Mouse (Mus musculus) MEL (cell line): ENCODE measurements around the gene Itpr2. TPM values are rescaled to one million over a fixed set of nuclear protein-coding genes. Genes with fewer than 3 reads are reported as not detected.

ENCODE experiments used
- DNase-seq: peaks from one replicate; pipeline ENCODE4 v3.0.0; 2011; ENCODE audit warnings: low read depth, low spot score
- H3K27ac ChIP-seq: 2 replicates; pipeline ENCODE4 v1.5.1; 2012; ENCODE audit warnings: low read depth, mild to moderate bottlenecking, control low read depth, low read length, moderate library complexity; ENCODE audit not compliant: control insufficient read depth
- H3K27me3 ChIP-seq, 2 experiments: fragments of 150-350 bp in 1 of 2; sonication (generic) in 1 of 2; 2 replicates each; pipeline ENCODE4 v1.6.1; 2012; ENCODE audit warnings: low read length in 2 of 2, mild to moderate bottlenecking in 2 of 2, improper control_type of control experiment in 1 of 2, moderate library complexity in 1 of 2; ENCODE audit not compliant: insufficient read depth in 2 of 2, control insufficient read depth in 1 of 2
- H3K36me3 ChIP-seq, 2 experiments: 2 replicates each; pipeline ENCODE4 v1.6.1; 2012 to 2014; ENCODE audit warnings: low read length in 2 of 2, improper control_type of control experiment in 1 of 2, inconsistent platforms in 1 of 2, mild to moderate bottlenecking in 1 of 2; ENCODE audit not compliant: insufficient read depth in 2 of 2, control insufficient read depth in 1 of 2
- H3K4me1 ChIP-seq, 2 experiments: fragments of 150-350 bp in 1 of 2; sonication (generic) in 1 of 2; 2 replicates each; pipeline ENCODE4 v1.6.1; 2012; ENCODE audit warnings: low read length in 2 of 2, improper control_type of control experiment in 1 of 2, mild to moderate bottlenecking in 1 of 2; ENCODE audit not compliant: insufficient read depth in 2 of 2, control insufficient read depth in 1 of 2
- H3K4me3 ChIP-seq, 2 experiments: fragments of 150-350 bp in 1 of 2; sonication (generic) in 1 of 2; 2 replicates each; pipeline ENCODE4 v1.5.1; 2012; ENCODE audit warnings: low read depth in 2 of 2, low read length in 2 of 2, mild to moderate bottlenecking in 2 of 2, moderate library complexity in 2 of 2, control low read depth in 1 of 2, improper control_type of control experiment in 1 of 2; ENCODE audit not compliant: control insufficient read depth in 1 of 2, insufficient read depth in 1 of 2
- H3K79me2 ChIP-seq: 2 replicates; pipeline ENCODE4 v1.6.1; 2012; ENCODE audit warnings: mild to moderate bottlenecking, low read length, moderate library complexity; ENCODE audit not compliant: control insufficient read depth, poor library complexity, insufficient read depth
- H3K9ac ChIP-seq: 2 replicates; pipeline ENCODE4 v1.6.1; 2012; ENCODE audit warnings: low read depth, mild to moderate bottlenecking, control low read depth, low read length, moderate library complexity; ENCODE audit not compliant: control insufficient read depth, poor library complexity, severe bottlenecking
- H3K9me3 ChIP-seq: fragments of 150-350 bp; sonication (generic); replicated peaks from 2 replicates; pipeline ENCODE4 v1.6.1; 2012; ENCODE audit warnings: mild to moderate bottlenecking, low read length, improper control_type of control experiment, moderate library complexity; ENCODE audit not compliant: insufficient read depth
- CHD1 ChIP-seq: IDR thresholded peaks from 2 replicates; pipeline ENCODE4 v1.6.1; 2012; ENCODE audit warnings: low read depth, mild to moderate bottlenecking, inconsistent platforms, low read length, improper control_type of control experiment
- CHD2 ChIP-seq: IDR thresholded peaks from 2 replicates; pipeline ENCODE4 v1.6.1; 2011; ENCODE audit warnings: low read length, improper control_type of control experiment
- CTCF ChIP-seq, 3 experiments: IDR thresholded peaks in 2 of 3; conservative IDR thresholded peaks in 1 of 3; 2 replicates each; pipeline ENCODE4 v1.5.1; 2011 to 2012; ENCODE audit warnings: low read length in 3 of 3, low read depth in 2 of 3, mild to moderate bottlenecking in 2 of 3, improper control_type of control experiment in 1 of 3, inconsistent platforms in 1 of 3, mixed read lengths in 1 of 3, moderate library complexity in 1 of 3; ENCODE audit not compliant: control insufficient read depth in 1 of 3, insufficient read depth in 1 of 3, poor library complexity in 1 of 3, severe bottlenecking in 1 of 3
- E2F4 ChIP-seq: IDR thresholded peaks from 2 replicates; pipeline ENCODE4 v1.6.1; 2011; ENCODE audit warnings: low read depth, low read length, improper control_type of control experiment, borderline replicate concordance
- ETS1 ChIP-seq: IDR thresholded peaks from 2 replicates; pipeline ENCODE4 v1.6.1; 2012; ENCODE audit warnings: low read depth, mild to moderate bottlenecking, inconsistent platforms, low read length, improper control_type of control experiment, moderate library complexity
- GATA1 ChIP-seq: IDR thresholded peaks from 2 replicates; pipeline ENCODE4 v1.6.1; 2011; ENCODE audit warnings: low read depth, low read length, improper control_type of control experiment
- HCFC1 ChIP-seq: IDR thresholded peaks from 2 replicates; pipeline ENCODE4 v1.6.1; 2012; ENCODE audit warnings: low read depth, mild to moderate bottlenecking, inconsistent platforms, low read length, improper control_type of control experiment, moderate library complexity
- JUND ChIP-seq: IDR thresholded peaks from 2 replicates; pipeline ENCODE4 v1.6.1; 2011; ENCODE audit warnings: low read depth, mild to moderate bottlenecking, improper control_type of control experiment, low read length
- MAX ChIP-seq: IDR thresholded peaks from 2 replicates; pipeline ENCODE4 v1.6.1; 2011; ENCODE audit warnings: low read length, improper control_type of control experiment
- MAZ ChIP-seq: IDR thresholded peaks from 2 replicates; pipeline ENCODE4 v1.6.1; 2012; ENCODE audit warnings: low read depth, mild to moderate bottlenecking, inconsistent platforms, low read length, improper control_type of control experiment
- MXI1 ChIP-seq: IDR thresholded peaks from 2 replicates; pipeline ENCODE4 v1.6.1; 2011; ENCODE audit warnings: mild to moderate bottlenecking, low read depth, low read length, improper control_type of control experiment
- MYB ChIP-seq: IDR thresholded peaks from 2 replicates; pipeline ENCODE4 v1.6.1; 2011; ENCODE audit warnings: mild to moderate bottlenecking, low read depth, low read length, improper control_type of control experiment
- MYC ChIP-seq: IDR thresholded peaks from 2 replicates; pipeline ENCODE4 v1.6.1; 2011; ENCODE audit warnings: low read depth, mild to moderate bottlenecking, low read length, improper control_type of control experiment, moderate library complexity
- NELFE ChIP-seq: IDR thresholded peaks from 2 replicates; pipeline ENCODE4 v1.6.1; 2011; ENCODE audit warnings: low read depth, low read length, improper control_type of control experiment
- NRF1 ChIP-seq: IDR thresholded peaks from 2 replicates; pipeline ENCODE4 v1.6.1; 2014; ENCODE audit warnings: low read depth, mild to moderate bottlenecking, inconsistent platforms, low read length, improper control_type of control experiment, moderate library complexity; ENCODE audit not compliant: poor library complexity, insufficient read depth, severe bottlenecking
- POLR2A ChIP-seq, 2 experiments: IDR thresholded peaks; 2 replicates each; pipeline ENCODE4 v1.6.1; 2011 to 2012; ENCODE audit warnings: low read length in 2 of 2, mild to moderate bottlenecking in 2 of 2, control low read depth in 1 of 2, improper control_type of control experiment in 1 of 2, low read depth in 1 of 2, moderate library complexity in 1 of 2; ENCODE audit not compliant: control insufficient read depth in 1 of 2, insufficient read depth in 1 of 2, poor library complexity in 1 of 2
- POLR2AphosphoS2 ChIP-seq: IDR thresholded peaks from 2 replicates; pipeline ENCODE4 v1.6.1; 2011; ENCODE audit warnings: low read length, improper control_type of control experiment
- TCF12 ChIP-seq: IDR thresholded peaks from 2 replicates; pipeline ENCODE4 v1.6.1; 2014; ENCODE audit warnings: low read depth, mild to moderate bottlenecking, inconsistent platforms, low read length, improper control_type of control experiment, moderate library complexity
- UBTF ChIP-seq: IDR thresholded peaks from 2 replicates; pipeline ENCODE4 v1.6.1; 2012; ENCODE audit warnings: low read depth, mild to moderate bottlenecking, inconsistent platforms, low read length, improper control_type of control experiment, moderate library complexity, borderline replicate concordance; ENCODE audit not compliant: insufficient read depth
- ZMIZ1 ChIP-seq: IDR thresholded peaks from 2 replicates; pipeline ENCODE4 v1.6.1; 2012; ENCODE audit warnings: low read depth, mild to moderate bottlenecking, inconsistent platforms, low read length, improper control_type of control experiment, moderate library complexity
- ZNF384 ChIP-seq: IDR thresholded peaks from 2 replicates; pipeline ENCODE4 v1.6.1; 2012; ENCODE audit warnings: low read depth, mild to moderate bottlenecking, inconsistent platforms, low read length, improper control_type of control experiment
- polyA plus RNA-seq, 2 experiments: library from polyadenylated mRNA; stranded (reverse) in 1 of 2; unstranded in 1 of 2; fragments of >175 nt in 1 of 2; fragments of >200 nt in 1 of 2; gene quantifications; 2 replicates each; pipeline versions ENCODE4 v1.2.1 to v1.2.4; 2012; ENCODE audit warnings: low replicate concordance in 2 of 2, low read depth in 1 of 2; ENCODE audit not compliant: insufficient read length in 2 of 2, insufficient read depth in 1 of 2, missing spikeins in 1 of 2
- total RNA-seq: library from RNA; depleted of rRNA; stranded (reverse); fragments of 300-350 nt; gene quantifications from 2 replicates; pipeline ENCODE4 v1.2.3, GENCODE M21; 2012

The Itpr2 gene
- total and polyA plus RNA-seq, 3 experiments, result 1.5 to 3.0 TPM; not detected in 1

DNA sequence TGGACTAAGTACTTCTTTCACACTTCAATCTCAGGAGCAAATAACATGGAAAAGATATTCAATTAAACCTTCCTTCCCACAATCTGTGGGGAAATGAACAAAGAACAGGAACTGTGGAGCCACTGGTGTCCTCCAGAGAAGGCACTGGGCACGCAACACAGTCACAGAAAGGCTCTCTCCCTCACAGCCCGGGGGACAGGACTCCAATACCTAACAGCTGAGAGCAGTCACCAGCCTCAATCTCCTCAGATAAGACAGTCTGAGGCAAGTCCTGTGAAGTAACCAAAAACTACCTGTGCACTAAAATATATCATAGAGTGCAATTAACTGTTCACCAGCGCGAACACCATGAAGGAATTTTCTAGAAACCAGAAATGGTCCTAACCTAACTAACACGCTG lies 1.3 kb downstream of the Itpr2 start:
- Histone ChIP-seq H3K9ac (peak overlapping the region; percentile 74), H3K27ac (no peak overlapping the region)
- no peak for DNase-seq

DNA sequence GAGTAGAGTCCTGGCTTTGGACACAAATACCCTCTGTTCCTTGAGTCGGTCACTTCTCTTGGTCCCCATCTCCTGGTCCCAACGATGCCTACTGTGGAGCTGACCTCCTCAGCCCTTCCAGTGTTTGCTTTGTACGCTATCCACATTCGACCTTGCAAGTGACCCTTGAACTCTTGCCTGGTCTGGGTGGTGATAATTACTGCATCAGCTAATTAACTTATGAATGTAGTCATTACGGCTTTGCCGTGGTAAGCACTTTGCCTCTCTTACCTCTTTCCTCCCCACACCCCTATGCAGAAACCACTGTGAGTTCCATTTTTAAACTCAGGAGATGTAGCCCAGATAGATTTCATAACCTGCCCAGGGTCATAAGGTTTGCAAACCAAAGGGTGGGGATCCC lies 1.8 kb downstream of the Itpr2 start:
- no peaks in the 10 kb centered on the region for H3K27me3 ChIP-seq
- H3K4me3 ChIP-seq, result no peak overlapping the region
- no peak overlapping the region for H3K9ac ChIP-seq
- TF ChIP-seq MAX (no peak), JUND (no peak), ZNF384 (no peak), ETS1 (no peak), TCF12 (no peak), MXI1 (no peak), NELFE (no peak), POLR2A (IDR thresholded peaks at IDR 0.05; ENCODE audit: control insufficient read depth in 1 of 2, insufficient read depth in 1 of 2, low read depth in 1 of 2, low read length in 2 of 2, poor library complexity in 1 of 2) (no peak), NRF1 (no peak), ZMIZ1 (no peak), GATA1 (no peak), MAZ (no peak), CHD1 (no peak)
- H3K4me1 ChIP-seq, result peaks cover 12 to 23% of the 10 kb centered on the region in 2 experiments
- no peak overlapping the region for H3K27ac ChIP-seq
- no peaks in the 10 kb centered on the region; the same call in 1 of the 2 replicates for H3K79me2 ChIP-seq
- H3K36me3 ChIP-seq, result peaks cover 0 to 10% of the 10 kb centered on the region in 2 experiments; a peak in 2 of 4 replicates
- DNase-seq, result no peak
- no peaks in the 10 kb centered on the region for H3K9me3 ChIP-seq

More for the DNA sequence above, 1.3 kb downstream of the Itpr2 start:
- Histone ChIP-seq H3K9me3 (no peaks in the 10 kb centered on the region), H3K36me3 (peaks cover 0 to 10% of the 10 kb centered on the region in 2 experiments; a peak in 2 of 4 replicates)
- TF ChIP-seq CTCF (IDR thresholded peaks at IDR 0.05 in 2 of 3, conservative IDR thresholded peaks at IDR 0.05 in 1 of 3; ENCODE audit: control insufficient read depth in 1 of 3, insufficient read depth in 1 of 3, low read depth in 2 of 3, low read length in 3 of 3, poor library complexity in 1 of 3, severe bottlenecking in 1 of 3) (no peak), E2F4 (no peak), NRF1 (no peak), ETS1 (no peak), HCFC1 (no peak), ZMIZ1 (no peak), CHD2 (no peak), MYC (no peak), POLR2AphosphoS2 (no peak), UBTF (no peak), MYB (no peak), CHD1 (no peak)
- TF ChIP-seq, all 39 proteins: peak for 0
- Histone ChIP-seq H3K79me2 (no peaks in the 10 kb centered on the region; the same call in 1 of the 2 replicates), H3K4me3 (peak overlapping the region; percentile 82 to 94), H3K4me1 (peaks cover 12 to 23% of the 10 kb centered on the region in 2 experiments), H3K27me3 (no peaks in the 10 kb centered on the region)
